Mouse (Mus musculus) neural tube, embryonic 14.5 days (tissue): ENCODE measurements around the gene Rbbp7. TPM values are rescaled to one million over a fixed set of nuclear protein-coding genes. Genes with fewer than 3 reads are reported as not detected.

Source experiments
- ATAC-seq: fragments of 200-750 bp; cut with Nextera tagmentation; 2 replicates; pipeline ENCODE4 v1.8.0; 2017; ENCODE audit warnings: low read depth, mild to moderate bottlenecking, moderate TSS enrichment, moderate library complexity
- H3K27ac ChIP-seq: fragments of 300-500 bp; sonication (generic); 2 replicates; pipeline ENCODE4 v1.5.1; 2014; ENCODE audit warnings: low read depth, mild to moderate bottlenecking, control low read depth, low read length, moderate library complexity, mixed read lengths
- H3K27me3 ChIP-seq: fragments of 300-500 bp; sonication (generic); 2 replicates; pipeline ENCODE4 v1.6.1; 2014; ENCODE audit warnings: low read length; ENCODE audit not compliant: control insufficient read depth, insufficient read depth
- H3K36me3 ChIP-seq: fragments of 300-500 bp; sonication (generic); 2 replicates; pipeline ENCODE4 v1.6.1; 2014; ENCODE audit warnings: low read length, mixed read lengths; ENCODE audit not compliant: control insufficient read depth, insufficient read depth
- H3K4me1 ChIP-seq: fragments of 300-500 bp; sonication (generic); 2 replicates; pipeline ENCODE4 v1.6.1; 2014; ENCODE audit warnings: low read length; ENCODE audit not compliant: control insufficient read depth, insufficient read depth
- H3K4me2 ChIP-seq: fragments of 300-500 bp; sonication (generic); 2 replicates; pipeline ENCODE4 v1.6.1; 2014; ENCODE audit warnings: mild to moderate bottlenecking, low read depth, low read length, control low read depth
- H3K4me3 ChIP-seq: fragments of 300-500 bp; sonication (generic); 2 replicates; pipeline ENCODE4 v1.5.1; 2014; ENCODE audit warnings: low read depth, low read length, control low read depth, mixed read lengths
- H3K9ac ChIP-seq: fragments of 300-500 bp; sonication (generic); replicated peaks from 2 replicates; pipeline ENCODE4 v1.6.1; 2014; ENCODE audit warnings: low read depth, mild to moderate bottlenecking, control low read depth, low read length, mixed read lengths
- H3K9me3 ChIP-seq: fragments of 300-500 bp; sonication (generic); 2 replicates; pipeline ENCODE4 v1.6.1; 2016; ENCODE audit warnings: low read length; ENCODE audit not compliant: control insufficient read depth
- WGBS: fragments of 180-500 bp; shearing (Covaris S2); extraction: QIAGEN DNeasy Blood & Tissue Kit; methylation state at CpG from one replicate; pipeline ENCODE4 v1.1.7; 2014; 5-methylcytosine and 5-hydroxymethylcytosine counted together
- polyA plus RNA-seq: library from polyadenylated mRNA; unstranded; fragments of >200 nt; fragmentation: Nextera tagmentation; extraction: Ambion mirVana; gene quantifications from 2 replicates; pipeline ENCODE4 v1.2.1, GENCODE M21; 2014

The Rbbp7 gene
- 200 and 215 TPM in 2 replicates for polyA plus RNA-seq

GRCm38 (mm10) chrX:162760115-162760942, at the start of gene Rbbp7:
Gene Rbbp7 (plus strand): TSS chrX:162760402.
- 17% methylated on average over 32 of the region's 100 CpGs for whole genome bisulfite sequencing
- ATAC-seq: peak; percentile 98
- Histone ChIP-seq H3K27me3 (no peaks in the 10 kb centered on the region), H3K27ac (peak within 1 kb of the TSS; percentile 88), H3K4me1 (no peaks in the 10 kb centered on the region), H3K36me3 (no peaks in the 10 kb centered on the region), H3K9me3 (no peaks in the 10 kb centered on the region), H3K4me3 (peak within 1 kb of the TSS; percentile 51), H3K4me2 (peak within 1 kb of the TSS; percentile 51), H3K9ac (peak within 1 kb of the TSS; percentile 53)

- Histone ChIP-seq H3K4me3 (no peak overlapping the region), H3K36me3 (no peaks in the 10 kb centered on the region), H3K9ac (no peak overlapping the region), H3K27me3 (no peaks in the 10 kb centered on the region), H3K9me3 (no peaks in the 10 kb centered on the region), H3K4me2 (no peak overlapping the region), H3K4me1 (no peaks in the 10 kb centered on the region), H3K27ac (no peak overlapping the region)
- 26% methylated on average over 5 of the region's 5 CpGs for WGBS
- ATAC-seq: no peak
These were observed 42.4 kb upstream of the Rbbp7 start for GRCm38 (mm10) chrX:162717837-162718236.

- no peaks in the 10 kb centered on the region for H3K27me3 ChIP-seq
- H3K9me3 ChIP-seq: no peaks in the 10 kb centered on the region
- no peak overlapping the region for H3K4me3 ChIP-seq
- H3K4me1 ChIP-seq: no peaks in the 10 kb centered on the region
- H3K27ac ChIP-seq: no peak overlapping the region
- ATAC-seq: no peak
- no peak overlapping the region for H3K4me2 ChIP-seq
- H3K36me3 ChIP-seq: no peaks in the 10 kb centered on the region
- no peak overlapping the region for H3K9ac ChIP-seq
- 38% methylated on average over 2 of the region's 2 CpGs for WGBS
These were observed 40.6 kb upstream of the Rbbp7 start for GRCm38 (mm10) chrX:162719615-162720014.

GRCm38 (mm10) chrX:162727367-162727777, 32.8 kb upstream of the Rbbp7 start:
- H3K4me2 ChIP-seq: no peak overlapping the region
- no peak overlapping the region for H3K27ac ChIP-seq
- H3K36me3 ChIP-seq: no peaks in the 10 kb centered on the region
- no peaks in the 10 kb centered on the region for H3K4me1 ChIP-seq
- H3K9me3 ChIP-seq: no peaks in the 10 kb centered on the region
- H3K9ac ChIP-seq: no peak overlapping the region
- 29% methylated on average over 13 of the region's 13 CpGs for WGBS
- no peak for ATAC-seq
- no peaks in the 10 kb centered on the region for H3K27me3 ChIP-seq
- no peak overlapping the region for H3K4me3 ChIP-seq

- 31% methylated on average over 9 of the region's 9 CpGs for WGBS
- H3K27ac ChIP-seq: no peak overlapping the region
- ATAC-seq: no peak
These were observed 32.4 kb upstream of the Rbbp7 start for GRCm38 (mm10) chrX:162727795-162728194.

GRCm38 (mm10) chrX:162728228-162728627, 32.0 kb upstream of the Rbbp7 start:
- no peak for ATAC-seq
- no peak overlapping the region for H3K9ac ChIP-seq
- no peak overlapping the region for H3K4me3 ChIP-seq
- no peaks in the 10 kb centered on the region for H3K4me1 ChIP-seq
- no peaks in the 10 kb centered on the region for H3K9me3 ChIP-seq
- no peak overlapping the region for H3K27ac ChIP-seq
- no peak overlapping the region for H3K4me2 ChIP-seq
- no peaks in the 10 kb centered on the region for H3K36me3 ChIP-seq
- WGBS: 24% methylated on average over 7 of the region's 7 CpGs
- H3K27me3 ChIP-seq: no peaks in the 10 kb centered on the region

More at GRCm38 (mm10) chrX:162727795-162728194, 32.4 kb upstream of the Rbbp7 start:
- H3K36me3 ChIP-seq: no peaks in the 10 kb centered on the region
- H3K4me1 ChIP-seq: no peaks in the 10 kb centered on the region
- H3K4me2 ChIP-seq: no peak overlapping the region
- H3K9me3 ChIP-seq: no peaks in the 10 kb centered on the region
- H3K9ac ChIP-seq: no peak overlapping the region
- no peak overlapping the region for H3K4me3 ChIP-seq
- no peaks in the 10 kb centered on the region for H3K27me3 ChIP-seq

GRCm38 (mm10) chrX:162730031-162730430, 30.2 kb upstream of the Rbbp7 start:
- H3K36me3 ChIP-seq: no peaks in the 10 kb centered on the region
- H3K4me3 ChIP-seq: no peak overlapping the region
- no peaks in the 10 kb centered on the region for H3K4me1 ChIP-seq
- H3K27me3 ChIP-seq: no peaks in the 10 kb centered on the region
- no peaks in the 10 kb centered on the region for H3K9me3 ChIP-seq
- H3K9ac ChIP-seq: no peak overlapping the region
- ATAC-seq: no peak
- H3K27ac ChIP-seq: no peak overlapping the region
- 85% methylated on average over 4 of the region's 4 CpGs for WGBS
- H3K4me2 ChIP-seq: no peak overlapping the region

- peak; percentile 91 for ATAC-seq
- peak overlapping the region; percentile 88 for H3K27ac ChIP-seq
- H3K36me3 ChIP-seq: no peaks in the 10 kb centered on the region
- no peaks in the 10 kb centered on the region for H3K27me3 ChIP-seq
- WGBS: 24% methylated on average over 25 of the region's 25 CpGs
- H3K9me3 ChIP-seq: no peaks in the 10 kb centered on the region
- H3K9ac ChIP-seq: peak overlapping the region; percentile 37
- no peaks in the 10 kb centered on the region for H3K4me1 ChIP-seq
- peak overlapping the region; percentile 53 for H3K4me2 ChIP-seq
- H3K4me3 ChIP-seq: peak overlapping the region; percentile 31
These were observed 24.9 kb upstream of the Rbbp7 start for GRCm38 (mm10) chrX:162734997-162735929.
